8 mouse cellular contexts compared by ENCODE assay signal in the genomic region with DNA sequence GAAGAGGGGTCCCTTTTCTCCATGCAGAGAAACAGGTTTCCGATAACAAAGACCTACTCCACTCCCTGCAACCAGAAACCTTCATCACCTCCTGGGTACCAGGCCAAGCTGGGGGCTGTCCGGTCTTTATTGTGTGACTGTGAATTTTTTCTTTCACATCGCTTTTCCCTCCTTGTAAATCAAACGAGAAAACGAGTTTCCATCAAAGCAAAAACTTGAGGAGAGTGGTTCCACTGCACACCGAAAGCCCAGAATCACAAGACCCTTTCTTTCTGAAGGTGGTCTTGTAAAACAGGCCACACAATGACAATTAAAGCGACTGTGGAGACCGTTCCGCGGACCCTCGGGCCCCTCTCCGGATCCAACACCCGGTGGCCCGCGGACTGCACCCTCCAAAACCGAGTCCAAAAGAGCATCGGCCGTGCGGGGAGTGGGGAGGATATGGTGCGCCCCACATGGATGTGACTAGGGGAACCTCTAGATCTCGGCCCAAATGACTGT. TPM values are rescaled to one million over a fixed set of nuclear protein-coding genes. Genes with fewer than 3 reads are reported as not detected.
DNase-seq lines count a peak whose midpoint lies in the region; ATAC-seq and TF ChIP-seq lines count a peak whose summit lies in the region.

No protein-coding gene starts in this region.

- DNase-seq in kidney, adult 11 months, result no peak
- no peak for DNase-seq in Patski (ENCODE audit: low read depth, low spot score)
- no peak for DNase-seq in thymus, adult 18-20 months
- no peak for DNase-seq in gastrocnemius, postnatal 14 days

- H3K36me3 ChIP-seq in kidney, embryonic 15.5 days, result peaks cover 4% of the 10 kb centered on the region; the same call in 1 of the 2 replicates
- peaks cover 11% of the 10 kb centered on the region for H3K36me3 ChIP-seq in forebrain, embryonic 13.5 days (ENCODE audit: poor library complexity, severe bottlenecking)
- no peaks in the 10 kb centered on the region for H3K36me3 ChIP-seq in limb, embryonic 15.5 days
- no peaks in the 10 kb centered on the region for H3K36me3 ChIP-seq in stomach, embryonic 15.5 days

- peak overlapping the region; percentile 72 for H3K4me3 ChIP-seq in kidney, embryonic 15.5 days (replicated peaks)
- peak overlapping the region; percentile 63 for H3K4me3 ChIP-seq in forebrain, embryonic 13.5 days
- H3K4me3 ChIP-seq in limb, embryonic 15.5 days, result peak overlapping the region; percentile 78
- peak overlapping the region; percentile 72 for H3K4me3 ChIP-seq in stomach, embryonic 15.5 days (replicated peaks)

- peak; percentile 59 for ATAC-seq in kidney, embryonic 15.5 days (replicated peaks; ENCODE audit: low FRiP score)
- ATAC-seq in Patski, result peak; percentile 28
- ATAC-seq in forebrain, embryonic 13.5 days, result peak; percentile 51
- 0 out of 2 replicates have a peak, but pooled peaks have one; percentile 17 for ATAC-seq in limb, embryonic 15.5 days (ENCODE audit: insufficient number of reproducible peaks, low FRiP score, low TSS enrichment, low read depth)
- peak; percentile 21; the same call in 1 of the 2 replicates for ATAC-seq in stomach, embryonic 15.5 days (ENCODE audit: insufficient read depth, low FRiP score, low read depth)

- POLR2A ChIA-PET in Patski (lab: Charles Lee), result interaction anchor here (1.5 kb wide), 1 partner anchor 26 kb away, joined by 4 read pairs; no protein-coding TSS in a partner anchor

- in situ Hi-C loops in Patski (cut with MboI; ENCODE audit: low pct_unique_long_range_greater_than_20kb), result no loop called here

- intact Hi-C loops in gastrocnemius, postnatal 14 days (cut with DNase I; ENCODE audit: low total_unique reads), result no loop called here

- CTCF ChIA-PET in Patski (lab: Charles Lee), result interaction anchor here (1.3 kb wide), 1 partner anchor 28 kb away, joined by 3 read pairs; no protein-coding TSS in a partner anchor

- H3K27me3 ChIP-seq in kidney, embryonic 15.5 days, result no peaks in the 10 kb centered on the region
- H3K27me3 ChIP-seq in Patski, result no peaks in the 10 kb centered on the region
- no peaks in the 10 kb centered on the region for H3K27me3 ChIP-seq in forebrain, embryonic 13.5 days
- H3K27me3 ChIP-seq in limb, embryonic 15.5 days, result no peaks in the 10 kb centered on the region
- no peaks in the 10 kb centered on the region for H3K27me3 ChIP-seq in stomach, embryonic 15.5 days (replicated peaks)

- WGBS in kidney, embryonic 15.5 days, result under 1% methylated on average over 21 of the region's 21 CpGs
- under 1% methylated on average over 21 of the region's 21 CpGs for WGBS in forebrain, embryonic 13.5 days
- WGBS in limb, embryonic 15.5 days, result under 1% methylated on average over 21 of the region's 21 CpGs
- under 1% methylated on average over 21 of the region's 21 CpGs for WGBS in stomach, embryonic 15.5 days

- TF ChIP-seq CTCF in Patski (IDR thresholded peaks at IDR 0.05), result no peak

- peak overlapping the region; percentile 69 for H3K4me2 ChIP-seq in kidney, embryonic 15.5 days
- peak overlapping the region; percentile 83 for H3K4me2 ChIP-seq in forebrain, embryonic 13.5 days
- H3K4me2 ChIP-seq in limb, embryonic 15.5 days, result peak overlapping the region; percentile 76
- peak overlapping the region; percentile 73 for H3K4me2 ChIP-seq in stomach, embryonic 15.5 days

- peaks cover 33% of the 10 kb centered on the region for H3K4me1 ChIP-seq in kidney, embryonic 15.5 days
- peaks cover 36% of the 10 kb centered on the region for H3K4me1 ChIP-seq in forebrain, embryonic 13.5 days
- H3K4me1 ChIP-seq in limb, embryonic 15.5 days, result peaks cover 32% of the 10 kb centered on the region
- peaks cover 7% of the 10 kb centered on the region for H3K4me1 ChIP-seq in stomach, embryonic 15.5 days

- no peaks in the 10 kb centered on the region for H3K9me3 ChIP-seq in kidney, embryonic 15.5 days (replicated peaks)
- H3K9me3 ChIP-seq in forebrain, embryonic 13.5 days (replicated peaks), result no peaks in the 10 kb centered on the region
- H3K9me3 ChIP-seq in limb, embryonic 15.5 days, result no peaks in the 10 kb centered on the region
- H3K9me3 ChIP-seq in stomach, embryonic 15.5 days, result no peaks in the 10 kb centered on the region

- peak overlapping the region; percentile 90 for H3K27ac ChIP-seq in kidney, embryonic 15.5 days
- H3K27ac ChIP-seq in forebrain, embryonic 13.5 days, result no peak overlapping the region
- H3K27ac ChIP-seq in limb, embryonic 15.5 days, result peak overlapping the region; percentile 84
- peak overlapping the region; percentile 59; the same call in 1 of the 2 replicates for H3K27ac ChIP-seq in stomach, embryonic 15.5 days

- peak overlapping the region; percentile 84 for H3K9ac ChIP-seq in kidney, embryonic 15.5 days
- peak overlapping the region; percentile 94 for H3K9ac ChIP-seq in forebrain, embryonic 13.5 days
- H3K9ac ChIP-seq in limb, embryonic 15.5 days, result peak overlapping the region; percentile 86
- H3K9ac ChIP-seq in stomach, embryonic 15.5 days, result peak overlapping the region; percentile 70

RNA-seq across cellular contexts. Expression of gene F2r, which starts 0.6 kb away (rescaled TPM):
- polyA plus RNA-seq in kidney, embryonic 15.5 days (2015; fragmentation: Nextera tagmentation; extraction: Ambion mirVana), result 126 TPM in 2 replicates
- 168 TPM for polyA plus RNA-seq in Patski (2021)
- 92.3 and 95.1 TPM in 2 replicates for polyA plus RNA-seq in forebrain, embryonic 13.5 days (2015; fragmentation: Nextera tagmentation; extraction: Ambion mirVana)
- 72.4 and 74.6 TPM in 2 replicates for polyA plus RNA-seq in limb, embryonic 15.5 days (2015; fragmentation: Nextera tagmentation; extraction: Ambion mirVana)
- polyA plus RNA-seq in stomach, embryonic 15.5 days (2015; fragmentation: Nextera tagmentation; extraction: Ambion mirVana), result 67.5 and 68.7 TPM in 2 replicates
- total RNA-seq in gastrocnemius, postnatal 14 days (2021), result 10 to 100 TPM; 12.4 to 13.9 TPM
